Mouse (Mus musculus) frontal cortex, adult 2 months (tissue): ENCODE measurements around the gene Gigyf1. TPM values are rescaled to one million over a fixed set of nuclear protein-coding genes. Genes with fewer than 3 reads are reported as not detected.

Experiments
- DNase-seq, 2 experiments: peaks; one replicate each; pipeline ENCODE4 v3.0.0; 2022; ENCODE audit warnings: low spot score in 1 of 2; ENCODE audit errors: extremely low spot score in 1 of 2
- polyA plus RNA-seq: library from polyadenylated mRNA; depleted of rRNA; stranded (reverse); fragments of >200 nt; gene quantifications from 2 replicates; pipeline ENCODE4 v1.2.3, GENCODE M21; 2012; rRNA removed

Gigyf1 gene
- polyA plus RNA-seq, 1 experiment = 56.4 TPM

- no peak for DNase-seq
Measured at GRCm38 (mm10) chr5:137569665-137570064, 51.3 kb downstream of the Gigyf1 start, which contains the start of gene Tfr2. TSS of gene Tfr2 (plus strand) at chr5:137569840.

- no peak for DNase-seq
Measured at GRCm38 (mm10) chr5:137570181-137570580, 51.8 kb downstream of the Gigyf1 start.

GRCm38 (mm10) chr5:137570691-137571586 lies 52.6 kb downstream of the Gigyf1 start:
- DNase-seq = no peak

GRCm38 (mm10) chr5:137574470-137574901 lies 56.1 kb downstream of the Gigyf1 start:
- peak in 1 of 2 experiments; percentile 57 for DNase-seq

Other genes starting within 250 kb of the Gigyf1 start
- gene Ache, start 231.0 kb upstream of the Gigyf1 start, polyA plus RNA-seq = 63.7 and 65.6 TPM in 2 replicates
- 12.4 and 13.1 TPM in 2 replicates for gene Ufsp1, start 223.9 kb upstream of the Gigyf1 start, polyA plus RNA-seq
- gene Srrt, start 210.9 kb upstream of the Gigyf1 start, polyA plus RNA-seq = 268 and 278 TPM in 2 replicates
- 8.5 and 9.0 TPM in 2 replicates for gene Trip6, start 204.1 kb upstream of the Gigyf1 start, polyA plus RNA-seq
- 32.6 and 34.6 TPM in 2 replicates for gene Slc12a9, start 185.0 kb upstream of the Gigyf1 start, polyA plus RNA-seq
- 5.6 and 6.0 TPM in 2 replicates for gene Ephb4, start 168.4 kb upstream of the Gigyf1 start, polyA plus RNA-seq
- gene Zan, start 41.5 kb upstream of the Gigyf1 start, polyA plus RNA-seq = 0.20 and 0.29 TPM in 2 replicates
- 51.7 and 52.3 TPM in 2 replicates for gene Pop7, start 16.0 kb upstream of the Gigyf1 start, polyA plus RNA-seq
- gene Epo, start 14.7 kb downstream of the Gigyf1 start, polyA plus RNA-seq = not detected in 2 replicates
- 635 and 662 TPM in 2 replicates for gene Gnb2, start 15.0 kb downstream of the Gigyf1 start, polyA plus RNA-seq
- gene Actl6b, start 35.0 kb downstream of the Gigyf1 start, polyA plus RNA-seq = 184 and 199 TPM in 2 replicates
- gene Tfr2, start 51.3 kb downstream of the Gigyf1 start, polyA plus RNA-seq = 14.1 and 14.5 TPM in 2 replicates
- gene Mospd3, start 82.5 kb downstream of the Gigyf1 start, polyA plus RNA-seq = 46.1 and 59.6 TPM in 2 replicates
- 14.3 and 17.0 TPM in 2 replicates for gene Pcolce, start 95.2 kb downstream of the Gigyf1 start, polyA plus RNA-seq
- gene Fbxo24, start 110.5 kb downstream of the Gigyf1 start, polyA plus RNA-seq = 0.30 and 0.36 TPM in 2 replicates
- 15.6 and 19.9 TPM in 2 replicates for gene Lrch4, start 110.6 kb downstream of the Gigyf1 start, polyA plus RNA-seq
- 13.3 and 14.4 TPM in 2 replicates for gene Gm20605, start 110.6 kb downstream of the Gigyf1 start, polyA plus RNA-seq
- gene Sap25, start 122.8 kb downstream of the Gigyf1 start, polyA plus RNA-seq = 27.8 and 34.4 TPM in 2 replicates
- gene Irs3, start 127.2 kb downstream of the Gigyf1 start, polyA plus RNA-seq = 0.48 and 0.86 TPM in 2 replicates
- gene Agfg2, start 166.2 kb downstream of the Gigyf1 start, polyA plus RNA-seq = 32.4 and 32.9 TPM in 2 replicates
- 55.0 and 60.9 TPM in 2 replicates for gene Nyap1, start 223.1 kb downstream of the Gigyf1 start, polyA plus RNA-seq
- gene Tsc22d4, start 227.2 kb downstream of the Gigyf1 start, polyA plus RNA-seq = 273 and 360 TPM in 2 replicates